Mouse (Mus musculus) limb, embryonic 13.5 days (tissue): ENCODE results near the gene Mcpt4. TPM values are rescaled to one million over a fixed set of nuclear protein-coding genes. Genes with fewer than 3 reads are reported as not detected.
"Not testable (repeated sequence)": the region's sequence is repeated elsewhere in the genome, so short reads cannot be mapped to it uniquely, and the experiment has no call there.

ENCODE experiments used
- ATAC-seq: fragments of 200-750 bp; cut with Nextera tagmentation; 2 replicates; pipeline ENCODE4 v1.8.0; 2017; ENCODE audit warnings: low read depth, moderate number of reproducible peaks, moderate TSS enrichment; ENCODE audit not compliant: low FRiP score
- H3K27ac ChIP-seq: fragments of 300-500 bp; sonication (generic); 2 replicates; pipeline ENCODE4 v1.5.1; 2015; ENCODE audit warnings: inconsistent platforms, mild to moderate bottlenecking, moderate library complexity
- H3K27me3 ChIP-seq: fragments of 300-500 bp; sonication (generic); 2 replicates; pipeline ENCODE4 v1.6.1; 2015; ENCODE audit warnings: mild to moderate bottlenecking, inconsistent platforms
- H3K36me3 ChIP-seq: fragments of 300-500 bp; sonication (generic); 2 replicates; pipeline ENCODE4 v1.6.1; 2015; ENCODE audit warnings: inconsistent platforms, mild to moderate bottlenecking, moderate library complexity
- H3K4me1 ChIP-seq: fragments of 300-500 bp; sonication (generic); 2 replicates; pipeline ENCODE4 v1.6.1; 2015; ENCODE audit warnings: inconsistent platforms
- H3K4me2 ChIP-seq: fragments of 300-500 bp; sonication (generic); replicated peaks from 2 replicates; pipeline ENCODE4 v1.6.1; 2015; ENCODE audit warnings: inconsistent platforms, mild to moderate bottlenecking, moderate library complexity
- H3K4me3 ChIP-seq: fragments of 300-500 bp; sonication (generic); 2 replicates; pipeline ENCODE4 v1.5.1; 2015; ENCODE audit warnings: moderate library complexity, mild to moderate bottlenecking, inconsistent platforms
- H3K9ac ChIP-seq: fragments of 300-500 bp; sonication (generic); 2 replicates; pipeline ENCODE4 v1.6.1; 2015; ENCODE audit warnings: mild to moderate bottlenecking, inconsistent platforms
- H3K9me3 ChIP-seq: fragments of 300-500 bp; sonication (generic); 2 replicates; pipeline ENCODE4 v1.6.1; 2016; ENCODE audit warnings: inconsistent platforms
- WGBS: fragments of 180-500 bp; shearing (Covaris S2); methylation state at CpG from one replicate; pipeline ENCODE4 v1.1.7; 2015; 5-methylcytosine and 5-hydroxymethylcytosine counted together
- polyA plus RNA-seq: library from polyadenylated mRNA; unstranded; fragments of >200 nt; fragmentation: Nextera tagmentation; extraction: Ambion mirVana; gene quantifications from 2 replicates; pipeline ENCODE4 v1.2.1, GENCODE M21; 2015

Mcpt4 gene
- 0.13 TPM in 1 of 2 replicates, not detected in the other for polyA plus RNA-seq

DNA sequence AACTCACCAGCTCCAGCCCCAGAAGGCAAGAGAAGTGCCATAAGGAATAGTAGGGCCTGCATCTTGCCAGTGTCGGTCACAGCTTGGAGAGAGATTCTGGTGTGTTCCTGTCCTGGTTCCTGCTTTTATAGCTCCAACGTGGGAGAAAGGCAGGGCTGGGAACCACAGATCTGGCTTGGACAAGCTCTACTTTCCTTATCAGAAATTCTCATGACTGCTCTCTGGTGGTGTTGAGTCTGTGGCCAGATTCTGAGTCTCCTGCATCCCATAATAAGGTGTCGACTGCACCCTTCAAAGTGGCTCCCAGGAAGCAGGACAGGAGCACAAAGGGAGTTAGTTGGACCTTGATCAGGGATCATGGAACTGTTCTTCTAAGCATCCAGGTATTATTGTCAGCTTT, at the start of gene Mcpt4:
Mcpt4 (minus strand) TSS at position 101 of the 400 bp plus-strand sequence.
- not testable (repeated sequence) for H3K4me1 ChIP-seq, H3K27ac ChIP-seq, H3K36me3 ChIP-seq, H3K9me3 ChIP-seq, H3K4me2 ChIP-seq, ATAC-seq, H3K27me3 ChIP-seq, H3K9ac ChIP-seq, H3K4me3 ChIP-seq
- WGBS, result 70% methylated on average over 3 of the region's 3 CpGs

DNA sequence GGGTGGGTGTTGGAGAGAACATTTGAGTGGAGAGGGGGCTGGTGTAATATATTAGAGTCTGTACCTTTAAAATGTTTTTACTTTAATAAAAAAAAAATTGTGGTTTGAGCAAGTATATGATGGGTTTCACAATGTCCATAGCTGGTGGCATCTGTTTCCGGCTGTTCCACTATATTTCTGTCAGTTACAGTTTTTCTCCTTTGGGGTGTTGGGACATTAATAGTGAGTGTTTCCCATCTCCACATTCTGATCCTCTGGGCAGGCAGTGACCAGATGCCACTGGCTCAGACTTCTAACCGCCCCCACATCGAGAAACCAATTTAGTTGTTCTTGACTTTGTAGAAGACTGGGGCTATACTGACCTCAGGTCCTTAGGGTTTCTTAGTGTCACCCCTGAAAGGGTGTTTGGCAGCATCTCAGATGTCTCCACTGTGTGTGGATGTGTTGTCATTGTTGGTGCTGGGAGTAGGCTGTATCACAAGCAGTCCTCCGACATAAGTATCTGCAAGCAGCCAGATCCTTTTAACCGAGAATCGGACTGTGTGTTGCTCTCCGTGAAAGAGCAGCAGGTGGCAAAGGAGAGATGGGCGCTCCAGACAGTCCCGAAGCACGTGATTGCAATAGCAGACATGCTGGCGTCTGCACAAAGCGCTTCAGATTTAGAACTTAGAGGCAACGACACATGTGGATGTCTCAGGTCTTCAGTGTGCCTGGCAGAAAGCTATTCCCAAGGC, 43.5 kb upstream of the Mcpt4 start:
- Histone ChIP-seq H3K4me3 (no peak overlapping the region), H3K4me2 (no peak overlapping the region), H3K27ac (no peak overlapping the region), H3K9me3 (no peaks in the 10 kb centered on the region), H3K9ac (no peak overlapping the region), H3K4me1 (no peaks in the 10 kb centered on the region), H3K36me3 (no peaks in the 10 kb centered on the region), H3K27me3 (no peaks in the 10 kb centered on the region)
- ATAC-seq, result no peak
- WGBS, result 77% methylated on average over 13 of the region's 13 CpGs

DNA sequence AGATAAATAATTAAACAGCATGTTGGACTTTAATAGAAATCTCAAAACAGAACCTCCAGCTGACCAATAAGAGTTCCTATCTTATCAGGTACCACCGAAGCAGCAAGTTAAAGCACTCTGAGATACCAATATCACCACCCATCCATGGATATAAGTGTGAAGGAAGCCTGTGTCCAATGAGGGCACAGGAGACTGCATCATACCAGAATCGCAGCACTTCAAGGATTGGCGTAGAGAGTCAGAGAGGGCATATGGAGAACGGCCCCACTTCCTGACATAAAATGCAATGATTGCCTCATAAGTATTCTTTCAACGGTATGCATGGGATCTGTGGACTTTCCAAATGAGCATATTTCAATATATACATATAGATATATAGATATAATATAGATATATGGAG, 42.9 kb upstream of the Mcpt4 start:
- 89% methylated on average over 5 of the region's 5 CpGs for whole genome bisulfite sequencing

DNA sequence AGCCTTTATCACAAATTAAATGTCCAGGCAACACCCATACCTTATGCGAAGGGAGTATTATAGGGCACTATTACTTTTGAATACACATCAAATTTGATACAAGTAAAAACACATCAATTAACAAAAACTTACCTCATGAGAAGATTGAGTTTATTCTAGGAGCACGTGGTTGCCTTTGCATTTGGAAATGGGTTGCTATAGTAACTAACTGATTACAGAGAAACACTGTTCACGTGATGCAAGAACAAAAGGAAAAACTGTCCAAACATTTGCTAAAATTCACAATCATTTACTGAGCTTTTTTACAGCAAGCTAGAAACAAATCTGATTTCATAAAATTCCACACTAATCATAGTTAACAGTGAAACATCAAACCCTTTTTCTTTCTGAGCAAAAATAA, 41.3 kb upstream of the Mcpt4 start:
- H3K9me3 ChIP-seq, result no peaks in the 10 kb centered on the region
- no peak for ATAC-seq
- 79% methylated on average over 3 of the region's 3 CpGs for WGBS
- no peaks in the 10 kb centered on the region for H3K36me3 ChIP-seq
- H3K27ac ChIP-seq, result no peak overlapping the region
- H3K4me3 ChIP-seq, result no peak overlapping the region
- no peaks in the 10 kb centered on the region for H3K4me1 ChIP-seq
- no peak overlapping the region for H3K4me2 ChIP-seq
- H3K9ac ChIP-seq, result no peak overlapping the region
- no peaks in the 10 kb centered on the region for H3K27me3 ChIP-seq

More for the DNA sequence above, 42.9 kb upstream of the Mcpt4 start:
- Histone ChIP-seq H3K27ac (no peak overlapping the region), H3K4me1 (no peaks in the 10 kb centered on the region), H3K9ac (no peak overlapping the region), H3K27me3 (no peaks in the 10 kb centered on the region), H3K4me3 (no peak overlapping the region), H3K4me2 (no peak overlapping the region), H3K9me3 (no peaks in the 10 kb centered on the region), H3K36me3 (no peaks in the 10 kb centered on the region)
- ATAC-seq, result no peak

- Histone ChIP-seq H3K9ac (no peak within 1 kb of the TSS), H3K4me1 (no peaks in the 10 kb centered on the region), H3K9me3 (no peaks in the 10 kb centered on the region), H3K27me3 (no peaks in the 10 kb centered on the region), H3K4me2 (no peak within 1 kb of the TSS), H3K4me3 (no peak within 1 kb of the TSS), H3K27ac (no peak within 1 kb of the TSS), H3K36me3 (no peaks in the 10 kb centered on the region)
- no peak for ATAC-seq
- 78% methylated on average over 10 of the region's 10 CpGs for WGBS
Observed at GRCm38 (mm10) chr14:56102386-56102785, 40.3 kb upstream of the Mcpt4 start, which contains the start of gene Ctsg. Ctsg (minus strand) TSS chr14:56102574.

GRCm38 (mm10) chr14:56098940-56099339, 36.8 kb upstream of the Mcpt4 start:
- H3K9ac ChIP-seq, result no peak overlapping the region
- 82% methylated on average over 4 of the region's 4 CpGs for WGBS
- no peak overlapping the region for H3K4me2 ChIP-seq
- no peaks in the 10 kb centered on the region for H3K27me3 ChIP-seq
- no peaks in the 10 kb centered on the region for H3K4me1 ChIP-seq
- H3K36me3 ChIP-seq, result no peaks in the 10 kb centered on the region
- H3K9me3 ChIP-seq, result no peaks in the 10 kb centered on the region
- H3K4me3 ChIP-seq, result no peak overlapping the region
- H3K27ac ChIP-seq, result no peak overlapping the region
- ATAC-seq, result no peak

GRCm38 (mm10) chr14:56097597-56097996, 35.5 kb upstream of the Mcpt4 start:
- H3K9me3 ChIP-seq, result no peaks in the 10 kb centered on the region
- WGBS, result 70% methylated on average over 1 of the region's 1 CpGs

GRCm38 (mm10) chr14:56093353-56093752, 31.2 kb upstream of the Mcpt4 start:
- Histone ChIP-seq H3K27me3 (no peaks in the 10 kb centered on the region), H3K4me3 (no peak overlapping the region), H3K27ac (no peak overlapping the region), H3K9ac (no peak overlapping the region), H3K36me3 (no peaks in the 10 kb centered on the region), H3K4me2 (no peak overlapping the region), H3K9me3 (no peaks in the 10 kb centered on the region), H3K4me1 (no peaks in the 10 kb centered on the region)
- no peak for ATAC-seq
- 73% methylated on average over 2 of the region's 2 CpGs for WGBS

More at GRCm38 (mm10) chr14:56097597-56097996, 35.5 kb upstream of the Mcpt4 start:
- no peak for ATAC-seq
- Histone ChIP-seq H3K4me2 (no peak overlapping the region), H3K27ac (no peak overlapping the region), H3K36me3 (no peaks in the 10 kb centered on the region), H3K27me3 (no peaks in the 10 kb centered on the region), H3K9ac (no peak overlapping the region), H3K4me1 (no peaks in the 10 kb centered on the region), H3K4me3 (no peak overlapping the region)

GRCm38 (mm10) chr14:56086711-56087110, 24.6 kb upstream of the Mcpt4 start:
- Histone ChIP-seq H3K27me3 (no peaks in the 10 kb centered on the region), H3K36me3 (no peaks in the 10 kb centered on the region), H3K27ac (no peak overlapping the region), H3K9me3 (no peaks in the 10 kb centered on the region), H3K4me2 (no peak overlapping the region), H3K4me3 (no peak overlapping the region), H3K9ac (no peak overlapping the region), H3K4me1 (no peaks in the 10 kb centered on the region)
- no peak for ATAC-seq
- 71% methylated on average over 3 of the region's 3 CpGs for WGBS

- no peak within 1 kb of the TSS for H3K27ac ChIP-seq
- H3K9ac ChIP-seq, result no peak within 1 kb of the TSS
- no peaks in the 10 kb centered on the region for H3K27me3 ChIP-seq
- no peak within 1 kb of the TSS for H3K4me2 ChIP-seq
- no peaks in the 10 kb centered on the region for H3K36me3 ChIP-seq
- H3K4me3 ChIP-seq, result no peak within 1 kb of the TSS
- H3K4me1 ChIP-seq, result no peaks in the 10 kb centered on the region
- no peak for ATAC-seq
- no peaks in the 10 kb centered on the region for H3K9me3 ChIP-seq
- WGBS, result 98% methylated on average over 2 of the region's 2 CpGs
Observed at GRCm38 (mm10) chr14:56085167-56085566, 23.1 kb upstream of the Mcpt4 start, which contains the start of gene Mcpt8. Mcpt8 (minus strand) TSS chr14:56085273.

DNA sequence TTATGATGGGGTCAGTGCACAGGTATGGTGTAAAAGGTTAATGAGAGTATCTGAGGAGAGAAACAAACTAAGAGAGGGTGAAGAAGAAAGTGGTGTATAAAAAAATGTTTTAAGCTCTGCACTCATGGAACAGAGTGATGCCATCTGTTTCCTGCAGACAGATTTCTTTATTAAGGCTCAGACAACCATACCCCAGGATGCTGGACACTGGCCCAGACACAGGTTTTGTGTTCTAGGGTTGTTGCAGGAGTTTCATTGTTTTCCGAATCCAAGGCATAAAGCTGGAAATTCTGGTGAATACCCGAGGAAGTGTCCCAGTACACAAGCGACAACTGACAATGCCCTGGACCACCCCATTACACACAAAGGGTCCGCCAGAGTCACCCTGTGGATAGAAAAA, 19.9 kb upstream of the Mcpt4 start:
- ATAC-seq, result no peak
- Histone ChIP-seq H3K4me2 (no peak overlapping the region), H3K27ac (no peak overlapping the region), H3K9me3 (no peaks in the 10 kb centered on the region), H3K4me1 (no peaks in the 10 kb centered on the region), H3K36me3 (no peaks in the 10 kb centered on the region), H3K4me3 (no peak overlapping the region), H3K9ac (no peak overlapping the region), H3K27me3 (no peaks in the 10 kb centered on the region)
- WGBS, result 82% methylated on average over 4 of the region's 4 CpGs

DNA sequence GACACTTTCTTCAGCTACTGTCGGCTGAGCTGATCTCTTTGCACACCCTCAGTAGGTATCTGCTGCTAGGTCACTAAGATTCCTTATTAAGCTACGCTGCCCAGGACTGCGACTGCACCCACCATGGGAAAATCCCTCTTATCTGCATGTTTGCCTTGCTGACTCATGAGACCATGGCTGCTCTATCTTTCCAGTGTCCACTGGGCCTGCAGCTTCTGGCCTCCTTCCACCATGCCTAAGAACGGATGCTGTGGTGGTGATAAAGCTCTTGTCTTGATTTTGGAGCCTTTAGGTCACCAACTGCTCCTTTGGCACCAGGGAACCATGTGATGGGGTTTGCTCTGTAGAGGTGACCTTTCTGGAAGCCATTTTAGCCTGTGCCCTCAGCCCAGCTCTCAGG, 4.4 kb downstream of the Mcpt4 start:
- no peak for ATAC-seq
- Histone ChIP-seq H3K4me1 (no peaks in the 10 kb centered on the region), H3K9me3 (no peaks in the 10 kb centered on the region), H3K4me3 (no peak overlapping the region), H3K36me3 (no peaks in the 10 kb centered on the region), H3K4me2 (no peak overlapping the region), H3K27ac (no peak overlapping the region), H3K9ac (no peak overlapping the region), H3K27me3 (no peaks in the 10 kb centered on the region)
- WGBS, result 76% methylated on average over 4 of the region's 4 CpGs

DNA sequence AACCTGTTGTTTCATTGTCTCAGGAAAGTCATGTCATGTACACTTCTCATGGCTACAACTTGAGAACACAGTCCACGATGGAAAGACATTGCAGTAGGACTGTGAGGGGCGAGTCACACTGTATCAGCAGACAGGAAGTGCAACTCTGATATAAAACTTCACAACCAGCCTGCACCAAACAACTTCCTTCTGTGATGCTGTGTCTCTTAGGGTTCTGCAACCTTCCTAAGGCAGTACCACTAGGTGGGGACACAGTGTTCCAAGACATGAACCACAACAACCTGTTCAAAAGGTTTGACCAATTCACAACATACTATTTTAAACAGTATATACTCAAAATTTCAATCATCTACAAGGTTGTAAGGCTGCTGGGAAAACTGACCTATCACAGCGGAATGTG, 6.7 kb downstream of the Mcpt4 start:
- H3K4me2 ChIP-seq, result no peak overlapping the region
- no peaks in the 10 kb centered on the region for H3K9me3 ChIP-seq
- ATAC-seq, result no peak
- H3K9ac ChIP-seq, result no peak overlapping the region
- H3K4me3 ChIP-seq, result no peak overlapping the region
- no peaks in the 10 kb centered on the region for H3K27me3 ChIP-seq
- H3K36me3 ChIP-seq, result no peaks in the 10 kb centered on the region
- H3K4me1 ChIP-seq, result no peaks in the 10 kb centered on the region
- H3K27ac ChIP-seq, result no peak overlapping the region
- 82% methylated on average over 3 of the region's 3 CpGs for WGBS
